Mouse (Mus musculus) lung, embryonic 14.5 days (tissue): ENCODE results near the gene Il4. TPM values are rescaled to one million over a fixed set of nuclear protein-coding genes. Genes with fewer than 3 reads are reported as not detected.

Source experiments
- ATAC-seq: fragments of 200-750 bp; cut with Nextera tagmentation; 2 replicates; pipeline ENCODE4 v1.8.0; 2017; ENCODE audit warnings: mild to moderate bottlenecking, moderate TSS enrichment, moderate library complexity; ENCODE audit not compliant: insufficient read depth
- DNase-seq: peaks from one replicate; pipeline ENCODE4 v3.0.0-alpha.2; 2015
- H3K27ac ChIP-seq: fragments of 300-500 bp; sonication (generic); 2 replicates; pipeline ENCODE4 v1.5.1; 2014; ENCODE audit warnings: low read depth, mild to moderate bottlenecking, moderate library complexity
- H3K27me3 ChIP-seq: fragments of 300-500 bp; sonication (generic); 2 replicates; pipeline ENCODE4 v1.6.1; 2014; ENCODE audit warnings: low read length, control low read depth; ENCODE audit not compliant: insufficient read depth
- H3K36me3 ChIP-seq: fragments of 300-500 bp; sonication (generic); 2 replicates; pipeline ENCODE4 v1.6.1; 2014; ENCODE audit warnings: control low read depth; ENCODE audit not compliant: insufficient read depth
- H3K4me1 ChIP-seq: fragments of 300-500 bp; sonication (generic); 2 replicates; pipeline ENCODE4 v1.6.1; 2014; ENCODE audit warnings: antibody characterized with exemption, control low read depth; ENCODE audit not compliant: insufficient read depth
- H3K4me2 ChIP-seq: fragments of 300-500 bp; sonication (generic); 2 replicates; pipeline ENCODE4 v1.6.1; 2014; ENCODE audit warnings: mild to moderate bottlenecking
- H3K4me3 ChIP-seq: fragments of 300-500 bp; sonication (generic); 2 replicates; pipeline ENCODE4 v1.5.1; 2014; ENCODE audit warnings: low read depth, low read length
- H3K9ac ChIP-seq: fragments of 300-500 bp; sonication (generic); 2 replicates; pipeline ENCODE4 v1.6.1; 2014
- H3K9me3 ChIP-seq: fragments of 300-500 bp; sonication (generic); 2 replicates; pipeline ENCODE4 v1.6.1; 2016; ENCODE audit warnings: low read depth, low read length, control low read depth
- CTCF ChIP-seq: IDR thresholded peaks from 2 replicates; pipeline ENCODE4 v1.5.1; 2016; ENCODE audit warnings: antibody characterized with exemption, low read depth
- WGBS: fragments of 180-500 bp; shearing (Covaris S2); extraction: QIAGEN DNeasy Blood & Tissue Kit; methylation state at CpG from one replicate; pipeline ENCODE4 v1.1.7; 2014; 5-methylcytosine and 5-hydroxymethylcytosine counted together
- polyA plus RNA-seq: library from polyadenylated mRNA; unstranded; fragments of >200 nt; fragmentation: Nextera tagmentation; extraction: Ambion mirVana; gene quantifications from 2 replicates; pipeline ENCODE4 v1.2.1, GENCODE M21; 2014

The Il4 gene
- polyA plus RNA-seq, 1 experiment from 2014 or later = 2.1 TPM

DNA sequence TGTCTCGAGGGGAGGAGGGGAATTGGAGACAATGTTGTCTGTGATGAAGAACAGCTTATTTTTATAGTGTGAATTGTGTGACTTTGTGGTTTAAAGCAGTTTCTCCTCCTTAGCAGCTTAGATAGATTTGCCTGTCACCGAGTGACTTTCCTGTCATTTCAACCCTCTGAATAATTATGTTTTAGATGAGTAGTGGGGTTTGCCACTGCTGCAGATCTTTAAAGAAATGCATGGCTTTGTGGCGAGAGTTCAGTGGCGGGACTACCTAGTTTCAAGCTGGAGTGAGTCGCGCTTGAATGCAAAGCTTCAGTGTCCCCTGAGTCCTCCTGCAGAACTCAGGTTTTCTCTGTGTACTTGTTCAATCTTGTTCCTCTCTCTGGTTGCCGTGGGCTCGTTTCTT, 30.2 kb downstream of the Il4 start:
- H3K36me3 ChIP-seq = peaks cover 50% of the 10 kb centered on the region
- no peak overlapping the region for H3K27ac ChIP-seq
- no peaks in the 10 kb centered on the region for H3K9me3 ChIP-seq
- WGBS = 77% methylated on average over 8 of the region's 8 CpGs
- no peak overlapping the region for H3K4me3 ChIP-seq
- H3K4me2 ChIP-seq = no peak overlapping the region
- ATAC-seq (no peak), DNase-seq (no peak)
- no peak for TF ChIP-seq CTCF
- H3K9ac ChIP-seq = no peak overlapping the region
- no peaks in the 10 kb centered on the region for H3K4me1 ChIP-seq
- no peaks in the 10 kb centered on the region for H3K27me3 ChIP-seq

DNA sequence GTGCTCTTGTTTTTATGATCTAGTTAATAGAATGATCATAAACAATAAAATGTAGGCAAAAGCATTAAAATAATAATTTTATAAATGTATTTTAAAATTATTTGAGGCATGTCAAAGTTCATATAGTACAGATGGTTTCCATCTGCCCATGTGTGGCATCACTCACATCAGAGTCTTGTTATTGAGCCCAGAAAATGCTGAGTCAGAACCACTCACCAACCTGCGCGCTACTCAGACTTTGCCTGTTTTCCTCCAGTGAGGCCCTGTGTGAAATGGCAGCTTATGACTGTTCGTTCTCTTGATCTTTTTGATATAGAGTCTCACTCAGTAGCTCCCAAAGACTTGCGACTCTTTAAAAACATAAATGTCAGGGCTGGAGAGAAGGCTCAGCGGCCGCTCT, 33.0 kb downstream of the Il4 start:
- H3K9me3 ChIP-seq = no peaks in the 10 kb centered on the region
- TF ChIP-seq CTCF = no peak
- H3K4me3 ChIP-seq = no peak overlapping the region
- no peaks in the 10 kb centered on the region for H3K27me3 ChIP-seq
- DNase-seq = no peak
- H3K27ac ChIP-seq = no peak overlapping the region
- H3K4me1 ChIP-seq = no peaks in the 10 kb centered on the region
- no peak for ATAC-seq
- H3K9ac ChIP-seq = no peak overlapping the region
- 93% methylated on average over 6 of the region's 6 CpGs for WGBS
- peaks cover 60% of the 10 kb centered on the region for H3K36me3 ChIP-seq
- H3K4me2 ChIP-seq = no peak overlapping the region

DNA sequence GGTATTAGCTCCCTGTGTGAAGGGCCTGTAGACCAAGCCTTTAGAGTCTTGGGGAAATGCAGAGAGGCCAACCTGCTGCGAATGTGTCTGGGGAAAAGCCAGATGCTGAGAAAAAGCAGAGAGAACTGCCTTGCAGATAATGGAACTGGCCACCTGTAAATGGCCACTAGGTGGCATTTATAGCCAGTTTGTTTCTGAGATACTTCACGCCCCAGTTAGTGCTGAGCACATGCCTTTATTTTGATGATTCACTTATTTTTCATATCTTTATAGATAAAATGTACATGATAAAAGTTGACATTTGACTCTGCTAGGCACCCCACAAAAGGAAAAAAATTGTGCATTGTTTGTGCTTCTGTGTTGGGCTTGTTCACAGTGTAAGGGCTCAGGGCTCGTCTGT, 33.6 kb downstream of the Il4 start:
- H3K27ac ChIP-seq = no peak overlapping the region
- H3K4me1 ChIP-seq = no peaks in the 10 kb centered on the region
- H3K4me3 ChIP-seq = no peak overlapping the region
- DNase-seq (peak; percentile 76), ATAC-seq (no peak)
- no peak overlapping the region for H3K9ac ChIP-seq
- TF ChIP-seq CTCF = peak; percentile 74
- peaks cover 63% of the 10 kb centered on the region for H3K36me3 ChIP-seq
- no peaks in the 10 kb centered on the region for H3K9me3 ChIP-seq
- 61% methylated on average over 3 of the region's 3 CpGs for WGBS
- no peak overlapping the region for H3K4me2 ChIP-seq
- no peaks in the 10 kb centered on the region for H3K27me3 ChIP-seq

DNA sequence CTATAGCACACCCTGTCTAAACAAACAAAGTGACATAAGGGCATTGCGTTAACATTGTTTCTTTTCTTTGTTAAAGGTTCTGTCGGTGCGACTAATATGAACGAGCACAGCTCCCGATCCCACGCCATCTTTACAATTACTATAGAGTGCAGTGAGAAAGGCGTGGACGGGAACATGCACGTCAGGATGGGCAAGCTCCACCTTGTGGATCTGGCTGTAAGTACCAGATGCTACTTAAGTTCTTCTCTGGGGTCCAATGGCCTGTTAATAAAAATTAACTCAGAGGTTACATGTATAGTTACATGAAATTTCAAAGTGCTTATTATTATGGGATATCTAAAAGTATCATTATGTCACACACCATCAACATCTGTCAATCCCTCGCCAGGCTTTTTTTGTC, 35.3 kb downstream of the Il4 start:
- Histone ChIP-seq H3K4me3 (no peak overlapping the region), H3K9ac (no peak overlapping the region), H3K4me2 (no peak overlapping the region), H3K36me3 (peaks cover 64% of the 10 kb centered on the region), H3K9me3 (no peaks in the 10 kb centered on the region), H3K27me3 (no peaks in the 10 kb centered on the region), H3K27ac (no peak overlapping the region), H3K4me1 (no peaks in the 10 kb centered on the region)
- 64% methylated on average over 10 of the region's 10 CpGs for WGBS
- peak; percentile 20; the same call in 1 of the 2 replicates for TF ChIP-seq CTCF
- ATAC-seq (no peak), DNase-seq (peak; percentile 26)

DNA sequence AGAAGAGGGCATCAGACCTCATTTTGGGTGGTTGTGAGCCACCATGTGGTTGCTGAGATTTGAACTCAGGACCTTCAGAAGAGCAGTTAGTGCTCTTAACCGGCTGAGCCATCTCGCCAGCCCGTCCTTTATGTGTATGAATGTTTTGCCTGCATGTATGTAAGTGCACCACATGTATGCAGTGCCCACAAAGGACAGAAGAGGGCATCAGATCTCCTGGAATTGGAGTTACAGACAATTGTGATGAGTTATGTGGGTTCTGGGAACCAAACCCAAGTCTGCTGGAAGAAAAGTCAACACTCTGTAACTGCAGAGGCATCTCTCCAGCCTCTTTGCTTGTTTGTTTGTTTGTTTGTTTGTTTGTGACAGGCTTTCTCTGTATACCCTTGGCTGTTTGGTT, 37.9 kb downstream of the Il4 start:
- H3K9me3 ChIP-seq = no peaks in the 10 kb centered on the region
- H3K27me3 ChIP-seq = no peaks in the 10 kb centered on the region
- H3K9ac ChIP-seq = no peak overlapping the region
- no peak overlapping the region for H3K4me2 ChIP-seq
- H3K4me3 ChIP-seq = no peak overlapping the region
- no peaks in the 10 kb centered on the region for H3K4me1 ChIP-seq
- DNase-seq (no peak), ATAC-seq (no peak)
- no peak overlapping the region for H3K27ac ChIP-seq
- WGBS = over 99% methylated on average over 3 of the region's 3 CpGs
- no peak for TF ChIP-seq CTCF
- H3K36me3 ChIP-seq = peaks cover 51% of the 10 kb centered on the region

DNA sequence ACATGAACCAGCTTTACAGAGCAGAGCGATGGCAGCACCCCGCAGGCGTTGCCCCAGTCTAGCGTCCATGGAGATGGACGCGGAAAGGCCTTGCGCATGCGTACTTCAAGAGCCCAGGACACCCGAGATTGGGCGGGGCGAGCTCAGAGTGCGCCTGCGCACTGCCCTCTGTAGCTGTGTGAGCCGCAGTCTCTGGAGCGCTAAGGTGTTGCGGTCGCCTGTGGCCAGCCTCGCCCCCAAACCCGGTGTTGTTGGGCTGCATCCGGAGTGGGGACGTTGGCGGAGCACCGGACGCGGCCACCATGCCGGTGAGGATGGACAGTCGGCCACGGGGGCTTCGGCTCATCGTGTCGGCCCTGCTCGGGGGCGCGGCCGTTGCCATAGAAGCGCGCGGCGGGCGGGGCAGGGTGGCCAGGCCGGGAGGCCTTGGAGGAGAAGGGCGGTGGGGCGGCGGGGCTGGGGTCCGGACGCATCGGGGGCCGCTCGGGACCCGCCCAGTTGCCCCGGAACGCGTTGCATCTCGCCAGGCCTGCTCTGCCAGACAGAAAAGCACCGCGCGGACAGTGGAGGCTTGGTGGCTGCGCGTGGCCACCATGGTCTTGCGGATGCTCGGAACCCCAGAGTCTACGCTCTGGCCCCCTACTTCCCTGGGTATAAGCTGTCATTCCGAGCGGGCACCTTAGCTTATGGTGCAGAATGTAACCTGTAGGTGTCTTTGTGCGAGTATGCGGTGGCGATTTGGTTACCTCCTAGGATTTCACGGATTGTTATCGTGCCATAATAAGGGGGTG, 51.0 kb downstream of the Il4 start, which contains the start of gene Kif3a:
Gene Kif3a, plus strand, starts transcription at position 156 of the 791 bp plus-strand sequence.
- WGBS = under 1% methylated on average over 63 of the region's 69 CpGs
- peak within 1 kb of the TSS; percentile 71 for H3K9ac ChIP-seq

DNA sequence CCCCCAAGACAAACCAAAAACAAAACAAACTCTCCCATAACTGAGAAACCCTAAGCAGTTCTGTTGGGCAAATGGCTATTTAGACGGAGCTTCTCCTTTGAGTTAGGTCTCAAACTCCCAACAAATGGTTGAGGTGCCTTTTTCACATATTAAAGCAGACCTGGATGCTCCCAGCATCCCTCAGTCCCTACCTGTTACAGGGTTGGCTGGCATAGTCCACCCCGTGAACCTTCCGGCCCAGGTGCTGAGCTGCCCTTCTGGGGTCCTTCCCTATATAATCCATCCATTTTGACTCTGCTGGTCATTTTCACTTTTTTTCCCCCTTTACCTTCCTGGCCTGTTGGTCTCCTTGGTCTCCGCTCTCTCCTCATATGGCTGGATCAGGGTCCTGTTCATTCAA, 51.8 kb downstream of the Il4 start:
- 76% methylated on average over 4 of the region's 4 CpGs for WGBS
- no peak for DNase-seq
- H3K4me2 ChIP-seq = peak overlapping the region; percentile 83
- no peaks in the 10 kb centered on the region for H3K9me3 ChIP-seq
- peak; percentile 7; the same call in 1 of the 2 replicates for ATAC-seq
- no peaks in the 10 kb centered on the region for H3K27me3 ChIP-seq
- peak overlapping the region; percentile 71; the same call in 1 of the 2 replicates for H3K9ac ChIP-seq
- H3K4me1 ChIP-seq = peaks cover 4% of the 10 kb centered on the region; the same call in 1 of the 2 replicates
- H3K36me3 ChIP-seq = no peaks in the 10 kb centered on the region
- peak overlapping the region; percentile 91 for H3K4me3 ChIP-seq
- no peak for TF ChIP-seq CTCF
- no peak overlapping the region for H3K27ac ChIP-seq

More for the DNA sequence above, 51.0 kb downstream of the Il4 start, which contains the start of gene Kif3a:
- no peak for TF ChIP-seq CTCF
- H3K4me3 ChIP-seq = peak within 1 kb of the TSS; percentile 91
- H3K4me1 ChIP-seq = peaks cover 4% of the 10 kb centered on the region; the same call in 1 of the 2 replicates
- peak within 1 kb of the TSS; percentile 83 for H3K4me2 ChIP-seq
- no peaks in the 10 kb centered on the region for H3K36me3 ChIP-seq
- H3K27me3 ChIP-seq = no peaks in the 10 kb centered on the region
- no peaks in the 10 kb centered on the region for H3K9me3 ChIP-seq
- H3K27ac ChIP-seq = no peak within 1 kb of the TSS
- ATAC-seq (peak; percentile 97), DNase-seq (peak; percentile 98)
